Mouse (Mus musculus): ENCODE results near the gene Tspan1. TPM values are rescaled to one million over a fixed set of nuclear protein-coding genes. Genes with fewer than 3 reads are reported as not detected.
A peak's percentile ranks its signal among the peaks of the same experiment; 100 is the strongest.

Gene Tspan1
- polyA plus RNA-seq, 1 experiment = 0.02 TPM

DNA sequence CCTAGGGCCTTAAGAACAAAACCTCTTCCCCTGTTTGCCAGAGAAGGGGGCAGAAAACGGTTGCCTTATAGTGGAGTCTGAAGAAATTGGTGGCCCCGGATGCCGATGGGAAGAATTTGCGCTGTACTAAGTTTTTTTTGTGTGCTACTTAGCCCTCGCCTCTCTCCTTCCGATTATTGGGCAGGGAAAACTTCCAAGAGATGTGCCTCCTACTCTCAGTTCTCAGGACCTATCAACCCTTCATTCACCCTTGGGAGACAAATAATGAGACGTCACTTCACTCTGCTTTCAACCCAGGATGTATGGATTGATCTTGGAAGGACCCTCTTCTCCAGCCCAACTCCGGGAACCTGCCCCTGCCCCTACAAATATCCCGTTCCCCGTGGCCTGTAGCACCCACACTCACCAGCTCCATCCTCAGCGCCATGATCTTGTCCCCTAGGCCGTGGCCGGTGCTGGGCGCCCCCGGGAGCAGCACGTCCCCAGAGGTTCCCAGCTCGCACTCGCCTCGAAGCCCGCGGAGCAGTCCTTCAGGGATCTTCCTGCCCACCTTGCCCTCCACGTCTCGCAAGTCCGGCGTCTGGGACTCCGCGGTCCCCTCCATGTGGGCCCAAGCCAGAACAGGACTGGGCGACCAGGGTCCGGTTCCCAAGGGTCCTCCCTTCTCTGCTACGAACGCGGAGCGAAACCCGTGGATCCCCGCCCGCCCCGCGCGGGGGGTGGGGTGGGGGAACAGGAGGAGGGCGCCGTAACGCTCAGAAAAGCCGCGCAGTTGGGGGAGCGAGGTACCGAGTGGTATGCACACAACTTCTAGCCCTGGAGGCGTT, 23.3 kb downstream of the Tspan1 start:
- Histone ChIP-seq H3K27me3 (ENCODE audit: control insufficient read depth, insufficient read depth, insufficient read length) (no peaks in the 10 kb centered on the region), H3K4me3 (ENCODE audit: insufficient read depth, poor library complexity, severe bottlenecking) (peak overlapping the region; percentile 50), H3K79me3 (ENCODE audit: low read depth) (no peaks in the 10 kb centered on the region), H3K36me3 (ENCODE audit: control insufficient read depth, insufficient read depth) (no peaks in the 10 kb centered on the region), H3ac (ENCODE audit: control insufficient read depth, insufficient read length, low read depth) (peak overlapping the region; percentile 60), H3K79me2 (ENCODE audit: control insufficient read depth, insufficient read depth) (no peaks in the 10 kb centered on the region)
- TF ChIP-seq FOSL1 (IDR thresholded peaks at IDR 0.05; ENCODE audit: insufficient read depth, low read length, poor library complexity, severe bottlenecking) (no peak), MYOG (IDR thresholded peaks at IDR 0.05; ENCODE audit: control insufficient read depth, extremely low read depth, insufficient read length) (no peak), MAX (IDR thresholded peaks at IDR 0.05) (no peak), USF1 (IDR thresholded peaks at IDR 0.05; ENCODE audit: low read depth) (no peak)

GRCm38 (mm10) chr4:116143317-116143811, 24.0 kb downstream of the Tspan1 start:
- Histone ChIP-seq H3K27me3 (ENCODE audit: control insufficient read depth, insufficient read depth, insufficient read length) (no peaks in the 10 kb centered on the region), H3K36me3 (ENCODE audit: control insufficient read depth, insufficient read depth) (no peaks in the 10 kb centered on the region), H3K4me3 (ENCODE audit: insufficient read depth, poor library complexity, severe bottlenecking) (no peak overlapping the region), H3K79me3 (ENCODE audit: low read depth) (no peaks in the 10 kb centered on the region), H3ac (ENCODE audit: control insufficient read depth, insufficient read length, low read depth) (no peak overlapping the region), H3K79me2 (ENCODE audit: control insufficient read depth, insufficient read depth) (no peaks in the 10 kb centered on the region)
- no peak for TF ChIP-seq MYOD1 (IDR thresholded peaks at IDR 0.05; ENCODE audit: control insufficient read depth, insufficient read length, low read depth)

- TF ChIP-seq MYOD1 (IDR thresholded peaks at IDR 0.05; ENCODE audit: control insufficient read depth, insufficient read length, low read depth) (no peak), CTCF (IDR thresholded peaks at IDR 0.05; ENCODE audit: control insufficient read depth, insufficient read depth, insufficient read length) (no peak)
- Histone ChIP-seq H3ac (ENCODE audit: control insufficient read depth, insufficient read length, low read depth) (no peak overlapping the region), H3K36me3 (ENCODE audit: control insufficient read depth, insufficient read depth) (no peaks in the 10 kb centered on the region), H3K4me3 (ENCODE audit: insufficient read depth, poor library complexity, severe bottlenecking) (no peak overlapping the region), H3K79me2 (ENCODE audit: control insufficient read depth, insufficient read depth) (no peaks in the 10 kb centered on the region), H3K79me3 (ENCODE audit: low read depth) (no peaks in the 10 kb centered on the region), H3K27me3 (ENCODE audit: control insufficient read depth, insufficient read depth, insufficient read length) (no peaks in the 10 kb centered on the region)
These were observed 25.1 kb downstream of the Tspan1 start for GRCm38 (mm10) chr4:116142269-116142668.

DNA sequence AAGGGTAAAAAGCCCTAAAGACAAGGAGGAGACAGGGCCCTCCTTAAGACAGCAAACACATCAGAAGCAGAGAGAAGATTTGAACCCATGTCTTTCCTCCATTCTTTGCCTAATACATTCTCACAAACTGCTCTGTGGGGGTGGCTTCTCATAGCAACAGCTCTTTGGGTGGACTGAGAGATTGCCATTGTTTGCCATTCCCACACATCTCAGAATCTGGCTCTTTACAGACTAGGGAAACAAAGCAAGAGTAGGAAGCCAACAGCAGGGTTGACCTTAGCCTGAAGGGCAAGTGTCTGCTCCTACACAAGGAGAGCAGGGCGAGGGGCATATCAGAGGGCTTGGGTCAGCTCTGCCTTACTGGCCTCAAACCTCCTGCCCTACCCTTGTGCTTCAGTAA, 25.7 kb downstream of the Tspan1 start:
- TF ChIP-seq FOSL1 (IDR thresholded peaks at IDR 0.05; ENCODE audit: insufficient read depth, low read length, poor library complexity, severe bottlenecking) (no peak), CTCF (IDR thresholded peaks at IDR 0.05; ENCODE audit: control insufficient read depth, insufficient read depth, insufficient read length) (no peak)
- H3K4me3 ChIP-seq (ENCODE audit: insufficient read depth, poor library complexity, severe bottlenecking) = no peak overlapping the region
- H3K79me3 ChIP-seq (ENCODE audit: low read depth) = no peaks in the 10 kb centered on the region
- H3K36me3 ChIP-seq (ENCODE audit: control insufficient read depth, insufficient read depth) = no peaks in the 10 kb centered on the region
- H3K27me3 ChIP-seq (ENCODE audit: control insufficient read depth, insufficient read depth, insufficient read length) = no peaks in the 10 kb centered on the region
- H3ac ChIP-seq (ENCODE audit: control insufficient read depth, insufficient read length, low read depth) = no peak overlapping the region
- no peaks in the 10 kb centered on the region for H3K79me2 ChIP-seq (ENCODE audit: control insufficient read depth, insufficient read depth)

DNA sequence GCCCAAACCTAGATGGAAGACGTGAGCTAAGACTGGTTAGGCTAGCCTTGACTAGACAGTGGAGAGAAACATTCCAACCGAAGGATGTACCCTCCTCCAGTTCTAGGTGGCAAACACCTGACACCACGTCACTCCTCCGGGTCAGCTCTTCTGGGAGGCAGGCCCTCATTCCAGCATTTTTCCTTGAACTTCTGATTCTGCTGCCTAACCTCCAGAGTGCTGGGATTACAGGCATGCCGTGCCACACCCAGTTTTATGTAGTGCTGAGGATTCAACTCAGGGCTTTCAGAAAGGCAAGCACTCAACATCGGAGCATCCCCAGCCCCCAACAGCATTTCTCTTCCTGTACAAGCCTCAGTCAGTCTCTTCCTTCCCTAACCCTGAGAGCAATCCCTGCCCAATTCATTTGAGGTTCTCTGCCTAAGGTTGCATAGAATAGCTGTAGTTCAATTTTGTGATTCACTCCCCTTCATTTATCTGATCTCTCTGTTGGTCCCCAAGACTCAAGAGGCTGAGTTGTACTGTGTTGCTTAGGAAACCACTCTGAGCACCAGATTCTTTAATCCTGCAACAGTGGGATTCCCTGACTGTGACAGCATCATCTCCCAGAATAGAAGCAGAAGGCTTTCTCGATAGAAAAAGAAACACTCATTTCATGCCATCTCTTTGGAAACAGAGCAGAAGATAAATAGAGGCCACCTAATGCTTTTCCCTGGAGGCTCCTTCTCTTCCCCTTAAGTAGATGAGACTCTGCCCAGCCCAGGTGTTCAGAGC, 26.4 kb downstream of the Tspan1 start:
- Histone ChIP-seq H3K36me3 (ENCODE audit: control insufficient read depth, insufficient read depth) (peaks cover 2% of the 10 kb centered on the region), H3K79me2 (ENCODE audit: control insufficient read depth, insufficient read depth) (no peaks in the 10 kb centered on the region), H3ac (ENCODE audit: control insufficient read depth, insufficient read length, low read depth) (no peak overlapping the region), H3K4me3 (ENCODE audit: insufficient read depth, poor library complexity, severe bottlenecking) (no peak overlapping the region), H3K79me3 (ENCODE audit: low read depth) (no peaks in the 10 kb centered on the region), H3K27me3 (ENCODE audit: control insufficient read depth, insufficient read depth, insufficient read length) (no peaks in the 10 kb centered on the region)
- TF ChIP-seq CTCF (IDR thresholded peaks at IDR 0.05; ENCODE audit: control insufficient read depth, insufficient read depth, insufficient read length) = no peak
- TF ChIP-seq MYOG (IDR thresholded peaks at IDR 0.05; ENCODE audit: control insufficient read depth, extremely low read depth, insufficient read length) = no peak
- no peak for TF ChIP-seq FOSL1 (IDR thresholded peaks at IDR 0.05; ENCODE audit: insufficient read depth, low read length, poor library complexity, severe bottlenecking)
- TF ChIP-seq CEBPB (IDR thresholded peaks at IDR 0.05; ENCODE audit: low read depth) = no peak
- TF ChIP-seq MAX (IDR thresholded peaks at IDR 0.05) = no peak
- no peak for TF ChIP-seq USF1 (IDR thresholded peaks at IDR 0.05; ENCODE audit: low read depth)
- TF ChIP-seq MYOD1 (IDR thresholded peaks at IDR 0.05; ENCODE audit: control insufficient read depth, insufficient read length, low read depth) = no peak

- Histone ChIP-seq H3K27me3 (ENCODE audit: control insufficient read depth, insufficient read depth, insufficient read length) (no peaks in the 10 kb centered on the region), H3ac (ENCODE audit: control insufficient read depth, insufficient read length, low read depth) (no peak overlapping the region), H3K79me2 (ENCODE audit: control insufficient read depth, insufficient read depth) (no peaks in the 10 kb centered on the region), H3K4me3 (ENCODE audit: insufficient read depth, poor library complexity, severe bottlenecking) (no peak overlapping the region), H3K36me3 (ENCODE audit: control insufficient read depth, insufficient read depth) (peaks cover 3% of the 10 kb centered on the region), H3K79me3 (ENCODE audit: low read depth) (no peaks in the 10 kb centered on the region)
- TF ChIP-seq MYOD1 (IDR thresholded peaks at IDR 0.05; ENCODE audit: control insufficient read depth, insufficient read length, low read depth) = no peak
- TF ChIP-seq CTCF (IDR thresholded peaks at IDR 0.05; ENCODE audit: control insufficient read depth, insufficient read depth, insufficient read length) = no peak
- TF ChIP-seq CEBPB (IDR thresholded peaks at IDR 0.05; ENCODE audit: low read depth) = no peak
- no peak for TF ChIP-seq USF1 (IDR thresholded peaks at IDR 0.05; ENCODE audit: low read depth)
- TF ChIP-seq FOSL1 (IDR thresholded peaks at IDR 0.05; ENCODE audit: insufficient read depth, low read length, poor library complexity, severe bottlenecking) = no peak
These were observed 29.9 kb downstream of the Tspan1 start for GRCm38 (mm10) chr4:116137421-116137996.
